Mouse (Mus musculus): ENCODE measurements around the gene Prune1.

GRCm38 (mm10) chr3:95232771-95233170 lies 49.1 kb downstream of the Prune1 start:
- TF ChIP-seq CTCF (IDR thresholded peaks at IDR 0.05; ENCODE audit: control insufficient read depth, insufficient read depth, insufficient replicate concordance, low read depth, low read length) (no peak), POLR2A (IDR thresholded peaks at IDR 0.05; ENCODE audit: control insufficient read depth, low read depth, low read length) (no peak)

All from testis, adult 2 months (tissue).